Mouse (Mus musculus) left cerebral cortex, adult 6 months (tissue): ENCODE measurements around the gene Fry. TPM values are rescaled to one million over a fixed set of nuclear protein-coding genes. Genes with fewer than 3 reads are reported as not detected.

Experiments
- long read RNA-seq, 2 experiments: library from polyadenylated mRNA; unstranded; transcript quantifications; one replicate each; pipeline ENCODE4 v2.0.0; 2019 to 2020
- polyA plus RNA-seq: library from polyadenylated mRNA; unstranded; fragments of <200 nt; fragmentation: Nextera tagmentation; gene quantifications from 2 replicates; pipeline ENCODE4 v1.2.3, GENCODE M21; 2021

The Fry gene
- polyA plus RNA-seq: 46.7 and 53.1 TPM in 2 replicates
- long read RNA-seq, experiment 1, transcript Fry-207 (1 exons, 1,761 nt): major isoform, 5 of 77 reads
- long read RNA-seq, experiment 1, partial matches to known transcripts: 45 of 77 reads
- long read RNA-seq, experiment 1, other reads (novel, unspliced or antisense): 23 of 77 reads
- long read RNA-seq, experiment 2, transcript Fry-207 (1 exons, 1,761 nt): major isoform, 40 of 59 reads
- long read RNA-seq, experiment 2, partial matches to known transcripts: 10 of 59 reads
- long read RNA-seq, experiment 2, other reads (novel, unspliced or antisense): 8 of 59 reads

GRCm38 (mm10) chr5:150118455-150119241 is at the start of gene Fry:
TSS of gene Fry (plus strand) at chr5:150118645.

GRCm38 (mm10) chr5:150518064-150518463 is 399.6 kb downstream of the Fry start, which contains the start of gene Zar1l:
TSS of gene Zar1l (minus strand) at chr5:150518164.

DNA sequence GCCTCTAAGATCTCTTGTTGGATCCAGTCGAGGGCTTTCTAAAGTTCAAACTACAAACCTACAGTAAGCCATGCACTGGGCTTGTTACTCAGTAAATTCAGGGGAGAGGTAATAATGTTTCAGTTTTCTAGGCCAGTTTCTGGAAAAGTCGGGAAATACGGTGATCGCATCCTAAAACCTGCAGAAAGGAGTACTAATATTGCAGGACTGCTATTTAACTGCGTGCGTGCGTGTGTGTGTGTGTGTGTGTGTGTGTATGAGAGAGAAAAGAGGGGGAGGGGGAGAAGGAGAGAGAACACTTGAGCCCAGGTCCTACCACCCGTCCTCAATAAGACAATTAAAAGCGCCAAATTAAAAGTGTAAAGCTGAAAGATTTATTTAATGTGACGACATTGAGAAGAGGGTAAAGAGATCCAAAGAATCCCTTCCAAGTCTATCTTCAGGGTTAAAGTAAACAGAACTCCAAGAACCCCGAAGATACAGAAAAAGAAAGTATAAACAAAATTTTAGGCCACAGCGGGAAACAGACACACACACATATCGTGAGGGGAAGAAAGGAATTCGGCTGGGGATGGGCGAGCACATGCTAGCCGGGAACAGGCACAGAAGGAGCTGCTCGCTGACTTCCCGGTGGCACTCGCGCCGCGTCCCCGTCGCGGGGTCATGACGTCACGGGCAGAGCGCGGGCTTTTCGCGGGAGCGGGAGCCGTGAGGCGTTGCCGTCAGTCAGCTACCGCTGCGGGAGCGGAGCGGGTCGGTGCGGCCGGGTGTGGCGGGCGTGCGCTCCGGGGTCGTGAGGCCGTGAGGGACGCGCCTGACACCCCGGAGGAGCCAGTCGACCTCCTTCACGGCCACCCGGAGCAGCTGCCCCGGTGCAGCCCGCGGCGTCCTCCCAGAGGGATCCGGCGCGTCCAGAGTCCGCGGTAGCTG is 403.8 kb downstream of the Fry start, which contains the start of gene Brca2:
Gene Brca2, plus strand, starts transcription at position 694 of the 930 bp plus-strand sequence.

Other genes with a start within 250 kb of the Fry start
- gene Rxfp2, start 100.0 kb upstream of the Fry start, polyA plus RNA-seq: 0.35 and 0.51 TPM in 2 replicates